Comparison of ENCODE assay signal across 16 mouse cellular contexts in the genomic region with DNA sequence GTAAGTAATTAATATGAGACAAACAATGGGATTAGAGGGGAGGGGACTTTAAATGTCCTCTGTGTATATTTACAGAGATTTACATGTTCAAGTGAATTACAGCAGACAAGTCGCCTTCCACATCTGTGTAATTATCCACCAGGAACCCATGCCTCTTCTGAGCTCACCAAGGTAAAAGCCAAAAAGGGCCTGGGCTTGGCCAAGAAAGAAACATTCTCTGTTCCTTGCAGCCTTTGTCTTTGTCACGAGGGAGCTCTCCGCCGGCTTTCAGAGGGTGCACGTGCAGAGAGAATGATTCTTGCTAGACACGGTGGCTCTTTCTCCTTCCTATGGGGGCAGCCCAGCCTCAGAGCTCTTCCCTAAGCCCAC.
DNase-seq lines count a peak whose midpoint lies in the region; ATAC-seq and TF ChIP-seq lines count a peak whose summit lies in the region.
"Had no signal": no experiment of that assay in that cellular context is flagged by ENCODE, and none has a peak within 500 bp of the region (broad histone marks: within the 10 kb centered on the region; RNA-seq: fewer than 3 reads in every experiment).

No protein-coding gene starts in this region.

- peak; percentile 49 for DNase-seq in intestine, embryonic 14.5 days (ENCODE audit: low spot score)
- peak; percentile 12 for DNase-seq in neural tube, embryonic 10.5 days (ENCODE audit: extremely low spot score, low spot score)
- DNase-seq in heart, postnatal 10 days: peak; percentile 42 to 54
- DNase-seq in layer of hippocampus, adult 9-10 months (ENCODE audit: low spot score): no peak
- DNase-seq: adrenal gland, postnatal 25 days; kidney, adult 8-10 months; lung, adult 2 months; midbrain, embryonic 14.5 days; thymus, postnatal 36 days had no signal

- no peak for ATAC-seq in intestine, embryonic 14.5 days (replicated peaks; ENCODE audit: low FRiP score, low TSS enrichment, low read depth)
- ATAC-seq in intestine, postnatal 0 days: no peak
- no peak for ATAC-seq in neural tube, embryonic 15.5 days (ENCODE audit: low FRiP score)
- ATAC-seq in stomach, embryonic 16.5 days (ENCODE audit: insufficient read depth, low FRiP score): no peak
- ATAC-seq in megakaryocyte-erythroid progenitor cell, adult 5-6 weeks (replicated peaks; ENCODE audit: low FRiP score, low TSS enrichment, poor library complexity, severe bottlenecking): no peak
- ATAC-seq: CD4-positive, CD25-positive, alpha-beta regulatory T cell, adult 4 months had no signal

- no peak for TF ChIP-seq CTCF in intestine, postnatal 0 days (IDR thresholded peaks at IDR 0.05; ENCODE audit: low read depth)

- 61% methylated on average over 6 of the region's 6 CpGs for WGBS in intestine, embryonic 14.5 days
- WGBS in intestine, postnatal 0 days: 34% methylated on average over 6 of the region's 6 CpGs
- WGBS in neural tube, embryonic 15.5 days: 50% methylated on average over 6 of the region's 6 CpGs
- 51% methylated on average over 6 of the region's 6 CpGs for WGBS in stomach, embryonic 16.5 days

- H3K4me3 ChIP-seq in intestine, embryonic 14.5 days (ENCODE audit: low read depth, low read length): no peak overlapping the region
- no peak overlapping the region for H3K4me3 ChIP-seq in intestine, postnatal 0 days (ENCODE audit: low read depth, low read length)
- H3K4me3 ChIP-seq in neural tube, embryonic 15.5 days (replicated peaks): no peak overlapping the region
- H3K4me3 ChIP-seq in stomach, embryonic 16.5 days (replicated peaks; ENCODE audit: low read length): no peak overlapping the region
- H3K4me3 ChIP-seq: heart, embryonic 13.5 days had no signal

- H3K36me3 ChIP-seq in intestine, embryonic 14.5 days (ENCODE audit: control insufficient read depth, insufficient read depth, low read length): no peaks in the 10 kb centered on the region
- no peaks in the 10 kb centered on the region for H3K36me3 ChIP-seq in intestine, postnatal 0 days (ENCODE audit: control insufficient read depth, insufficient read depth)
- H3K36me3 ChIP-seq in neural tube, embryonic 15.5 days: no peaks in the 10 kb centered on the region
- H3K36me3 ChIP-seq in stomach, embryonic 16.5 days (ENCODE audit: control insufficient read depth, insufficient read depth, low read length): no peaks in the 10 kb centered on the region
- H3K36me3 ChIP-seq: heart, embryonic 13.5 days had no signal

- H3K4me1 ChIP-seq in intestine, embryonic 14.5 days (replicated peaks; ENCODE audit: control insufficient read depth, insufficient read depth, low read length): no peaks in the 10 kb centered on the region
- no peaks in the 10 kb centered on the region for H3K4me1 ChIP-seq in intestine, postnatal 0 days (replicated peaks; ENCODE audit: control insufficient read depth, insufficient read depth, low read length)
- H3K4me1 ChIP-seq in neural tube, embryonic 15.5 days: peaks cover 6% of the 10 kb centered on the region; the same call in 1 of the 2 replicates
- no peaks in the 10 kb centered on the region for H3K4me1 ChIP-seq in stomach, embryonic 16.5 days (ENCODE audit: control insufficient read depth, insufficient read depth, low read length)

- no peak overlapping the region for H3K4me2 ChIP-seq in intestine, embryonic 14.5 days (ENCODE audit: low read length)
- H3K4me2 ChIP-seq in intestine, postnatal 0 days (replicated peaks; ENCODE audit: low read depth): no peak overlapping the region
- H3K4me2 ChIP-seq in neural tube, embryonic 15.5 days: no peak overlapping the region
- no peak overlapping the region for H3K4me2 ChIP-seq in stomach, embryonic 16.5 days (ENCODE audit: low read depth, low read length)
- H3K4me2 ChIP-seq: heart, embryonic 13.5 days; hindbrain, embryonic 14.5 days had no signal

- no peaks in the 10 kb centered on the region for H3K27me3 ChIP-seq in intestine, embryonic 14.5 days (replicated peaks; ENCODE audit: control insufficient read depth, insufficient read depth, low read length)
- no peaks in the 10 kb centered on the region for H3K27me3 ChIP-seq in intestine, postnatal 0 days (replicated peaks; ENCODE audit: control insufficient read depth, insufficient read depth, low read length)
- no peaks in the 10 kb centered on the region for H3K27me3 ChIP-seq in neural tube, embryonic 15.5 days (replicated peaks)
- H3K27me3 ChIP-seq in stomach, embryonic 16.5 days (ENCODE audit: control insufficient read depth, insufficient read depth, low read length): no peaks in the 10 kb centered on the region
- H3K27me3 ChIP-seq: heart, embryonic 13.5 days had no signal

- no peak overlapping the region for H3K9ac ChIP-seq in intestine, embryonic 14.5 days (ENCODE audit: low read length)
- H3K9ac ChIP-seq in intestine, postnatal 0 days (ENCODE audit: low read depth, low read length): no peak overlapping the region
- no peak overlapping the region for H3K9ac ChIP-seq in neural tube, embryonic 15.5 days (replicated peaks)
- no peak overlapping the region for H3K9ac ChIP-seq in stomach, embryonic 16.5 days (ENCODE audit: low read length)
- H3K9ac ChIP-seq: heart, embryonic 13.5 days; hindbrain, embryonic 14.5 days had no signal

- intact Hi-C loops in heart, postnatal 10 days (cut with DNase I): no loop called here

- H3K9me3 ChIP-seq in intestine, embryonic 14.5 days (ENCODE audit: control insufficient read depth, low read length): no peaks in the 10 kb centered on the region
- H3K9me3 ChIP-seq in intestine, postnatal 0 days (ENCODE audit: control insufficient read depth): no peaks in the 10 kb centered on the region
- H3K9me3 ChIP-seq in neural tube, embryonic 15.5 days (replicated peaks): no peaks in the 10 kb centered on the region
- H3K9me3 ChIP-seq in stomach, embryonic 16.5 days (replicated peaks; ENCODE audit: control insufficient read depth, low read length): no peaks in the 10 kb centered on the region

- no peak overlapping the region for H3K27ac ChIP-seq in intestine, embryonic 14.5 days (ENCODE audit: low read depth)
- no peak overlapping the region for H3K27ac ChIP-seq in intestine, postnatal 0 days (ENCODE audit: low read depth, low read length)
- H3K27ac ChIP-seq in neural tube, embryonic 15.5 days (replicated peaks): no peak overlapping the region
- H3K27ac ChIP-seq in stomach, embryonic 16.5 days (ENCODE audit: low read length): 0 out of 2 replicates have a peak overlapping the region, but pooled peaks have one; percentile 11
- H3K27ac ChIP-seq: heart, embryonic 13.5 days; hindbrain, embryonic 14.5 days had no signal
